Mouse (Mus musculus) adrenal gland, postnatal 14 days (tissue): ENCODE data around the gene Rab22a. TPM values are rescaled to one million over a fixed set of nuclear protein-coding genes. Genes with fewer than 3 reads are reported as not detected.
"Not testable (repeated sequence)": the region's sequence is repeated elsewhere in the genome, so short reads cannot be mapped to it uniquely, and the experiment has no call there.

Experiments used
- DNase-seq: peaks from one replicate; pipeline ENCODE4 v3.0.0; 2021; ENCODE audit warnings: mixed read lengths
- microRNA-seq, 2 experiments: library from miRNA; unstranded; fragments of <30 nt; microRNA quantifications; one replicate each; pipeline ENCODE4 v1.2.0; 2021
- total RNA-seq: library from RNA; stranded (reverse); gene quantifications from 2 replicates; pipeline ENCODE4 v1.2.3, GENCODE M21; 2021

The Rab22a gene
- total RNA-seq, 1 experiment from 2014 or later: 35.4 TPM

DNA sequence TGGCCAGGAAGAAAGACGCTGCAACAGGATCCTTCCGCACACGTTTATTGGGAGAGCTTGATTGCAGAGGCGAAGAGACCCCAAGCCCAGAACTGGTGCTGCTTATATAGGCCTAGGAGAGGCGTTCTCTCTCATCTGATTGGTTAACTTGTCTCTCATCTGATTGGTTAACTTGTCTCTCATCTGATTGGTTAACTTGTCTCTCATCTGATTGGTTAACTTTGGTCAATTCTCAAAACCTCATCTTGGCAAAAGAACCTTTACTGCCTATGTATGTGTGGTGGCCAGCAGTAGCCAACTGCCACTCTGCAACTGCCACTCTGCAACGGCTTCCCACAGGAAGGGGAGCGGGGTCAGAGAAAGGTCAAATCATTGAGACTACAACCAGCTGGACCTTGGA, 59.6 kb downstream of the Rab22a start, which contains the start of gene 1700010B08Rik:
Gene 1700010B08Rik, plus strand, starts transcription at position 301 of the 400 bp plus-strand sequence.
- not testable (repeated sequence) for DNase-seq

DNA sequence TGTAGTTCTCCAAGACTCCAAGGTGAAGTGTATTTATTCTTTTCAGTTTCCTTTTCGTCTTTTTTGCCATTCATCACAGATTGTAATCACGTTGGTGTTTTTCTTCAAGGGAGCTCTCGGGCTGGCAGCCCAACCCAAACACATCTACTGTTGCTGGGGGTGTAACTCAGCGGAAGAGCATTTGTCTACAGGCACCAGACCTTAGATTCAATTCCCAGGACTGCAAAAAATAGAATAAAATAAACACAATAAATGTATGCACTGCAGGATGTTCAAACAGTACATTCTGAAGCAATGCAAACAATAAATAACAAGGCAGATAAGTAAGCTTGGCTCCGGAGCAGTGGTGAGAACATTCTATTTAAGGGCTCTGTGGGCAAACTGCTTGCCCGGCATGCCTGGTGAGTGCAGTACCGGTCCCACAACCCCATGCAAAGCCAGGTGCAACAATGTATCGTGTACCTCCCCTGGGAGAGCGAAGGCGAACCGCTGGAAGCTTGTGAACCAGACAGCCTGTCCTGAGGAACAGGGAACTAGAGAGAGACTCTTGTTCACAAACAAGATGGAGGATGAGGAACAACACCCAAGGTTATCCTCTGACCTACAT, 62.8 kb downstream of the Rab22a start:
- no peak for DNase-seq

DNA sequence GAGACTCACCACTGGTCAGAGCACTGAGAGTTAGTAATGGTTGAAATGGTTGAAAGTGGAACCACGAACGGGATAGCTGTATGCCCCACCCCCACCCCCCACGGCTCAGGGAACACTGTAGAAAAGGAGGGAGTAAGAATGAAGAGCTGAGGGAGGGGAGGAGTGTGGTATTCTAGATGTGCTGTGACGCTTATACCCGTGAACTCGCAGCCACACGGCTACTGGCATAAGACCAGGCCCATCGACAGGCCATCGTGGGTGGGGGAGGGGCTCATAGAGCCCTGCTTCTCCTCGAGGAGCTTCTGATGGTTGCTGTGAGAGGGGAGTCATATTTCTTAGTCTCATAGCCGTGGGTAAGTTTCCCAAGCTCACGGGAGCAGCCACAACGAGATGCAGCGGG, 64.8 kb downstream of the Rab22a start:
- no peak for DNase-seq

- DNase-seq: peak; percentile 44
These were observed 65.6 kb downstream of the Rab22a start for GRCm38 (mm10) chr2:173724940-173725807.

GRCm38 (mm10) chr2:173725819-173726218, 66.3 kb downstream of the Rab22a start:
- DNase-seq: no peak

- DNase-seq: no peak
These were observed 70.9 kb downstream of the Rab22a start for GRCm38 (mm10) chr2:173730444-173730966.

GRCm38 (mm10) chr2:173734426-173734825, 74.9 kb downstream of the Rab22a start:
- no peak for DNase-seq

- peak; percentile 100 for DNase-seq
These were observed 77.8 kb downstream of the Rab22a start, which contains the start of gene Vapb for GRCm38 (mm10) chr2:173737222-173737989. Vapb (plus strand) TSS chr2:173737511.

- DNase-seq: no peak
These were observed 78.7 kb downstream of the Rab22a start for GRCm38 (mm10) chr2:173738232-173738631.

DNA sequence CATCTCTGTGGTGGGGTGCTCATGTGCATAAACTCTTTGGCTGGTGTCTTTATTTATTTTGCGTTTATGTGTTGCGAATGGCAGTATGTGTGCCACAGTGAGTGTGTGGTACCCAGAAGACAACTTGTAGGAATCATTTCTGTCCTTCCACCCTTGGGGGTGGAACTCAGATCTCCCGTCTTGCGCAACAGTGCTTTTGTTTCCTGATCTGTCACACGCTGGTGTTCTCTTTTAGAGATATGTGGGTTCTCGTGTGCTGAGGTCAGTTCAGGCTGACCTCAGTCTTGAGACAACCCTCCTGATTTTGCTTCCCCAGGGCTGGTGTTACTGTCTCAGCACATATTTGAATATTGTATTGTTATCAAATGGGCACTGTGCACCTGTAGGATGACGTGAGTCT, 79.5 kb downstream of the Rab22a start:
- no peak for DNase-seq

DNA sequence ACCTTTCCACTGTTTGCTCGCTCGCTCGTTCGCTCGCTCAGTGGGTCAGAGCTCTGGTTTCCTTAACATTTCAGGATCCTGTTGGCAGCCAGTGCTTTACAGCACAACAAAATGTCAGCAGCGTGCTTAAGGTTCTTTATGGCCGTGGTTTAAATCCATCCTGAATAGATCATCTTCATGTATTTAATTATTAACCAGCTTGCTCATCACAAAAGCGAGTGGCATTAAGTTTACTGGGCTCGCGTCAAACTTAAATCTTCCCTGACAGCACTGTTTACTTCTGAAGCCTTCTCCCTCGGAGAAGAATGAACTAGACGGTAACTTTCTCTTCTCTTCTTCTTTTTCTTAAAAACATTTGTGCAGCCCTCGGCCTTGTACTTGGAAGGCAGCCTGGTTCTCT, 82.5 kb downstream of the Rab22a start:
- DNase-seq: no peak

- DNase-seq: peak; percentile 69
These were observed 83.2 kb downstream of the Rab22a start for GRCm38 (mm10) chr2:173742744-173743143.

DNA sequence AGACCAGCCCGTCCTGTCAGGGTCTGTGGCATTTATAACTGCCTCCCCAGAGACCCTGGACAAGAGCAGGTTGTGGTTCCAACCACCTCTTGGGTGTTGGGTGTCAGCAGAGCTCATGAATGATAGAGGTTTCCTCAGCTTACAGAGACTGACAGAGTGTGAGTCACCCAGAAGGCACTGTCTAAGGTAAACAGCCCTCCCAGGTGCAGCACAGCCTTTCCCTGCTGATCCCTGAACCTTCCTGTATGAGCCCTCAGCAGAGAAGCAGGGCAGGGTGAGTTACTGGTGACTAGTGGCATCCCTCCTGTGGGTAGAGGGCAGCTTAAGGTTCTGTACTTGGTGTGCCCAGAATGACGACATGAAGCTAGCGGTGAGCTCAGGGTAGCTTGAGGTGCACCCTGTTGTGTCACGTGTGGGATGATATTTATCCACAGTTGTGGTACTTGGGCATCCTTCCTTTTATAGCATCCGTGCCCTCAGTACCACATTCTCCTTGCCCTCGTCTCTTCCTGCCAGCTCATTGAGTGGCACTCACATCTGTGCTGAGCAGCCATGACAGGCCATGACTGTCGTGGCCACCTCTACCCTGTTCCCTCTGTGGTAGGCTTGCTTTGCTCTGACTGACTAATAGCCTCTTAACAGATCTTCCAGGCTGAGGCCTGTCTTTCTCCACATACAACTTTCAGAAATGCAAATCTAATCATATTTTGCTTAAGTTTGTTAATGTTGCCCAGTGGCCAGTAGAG, 84.7 kb downstream of the Rab22a start:
- DNase-seq: no peak

- DNase-seq: no peak
These were observed 89.5 kb downstream of the Rab22a start for GRCm38 (mm10) chr2:173748961-173749659.

GRCm38 (mm10) chr2:173755433-173756144, 96.0 kb downstream of the Rab22a start:
- no peak for DNase-seq

Small RNAs within 50 kb of the gene (microRNA-seq; reads per million reads assigned to microRNA genes)
- gene Mir6340: 0 to 0.38 reads per million in 2 experiments

Other genes starting within 250 kb of the Rab22a start
- not detected in 2 replicates for gene 1700021F07Rik, start 137.2 kb upstream of the Rab22a start, total RNA-seq
- gene Ankrd60, start 81.4 kb upstream of the Rab22a start, total RNA-seq: not detected in 2 replicates
- not detected in 2 replicates for gene 1700010B08Rik, start 59.7 kb downstream of the Rab22a start, total RNA-seq
- 134 and 142 TPM in 2 replicates for gene Vapb, start 77.8 kb downstream of the Rab22a start, total RNA-seq